Comparison of ENCODE assay signal across 13 mouse cellular contexts in the genomic region with DNA sequence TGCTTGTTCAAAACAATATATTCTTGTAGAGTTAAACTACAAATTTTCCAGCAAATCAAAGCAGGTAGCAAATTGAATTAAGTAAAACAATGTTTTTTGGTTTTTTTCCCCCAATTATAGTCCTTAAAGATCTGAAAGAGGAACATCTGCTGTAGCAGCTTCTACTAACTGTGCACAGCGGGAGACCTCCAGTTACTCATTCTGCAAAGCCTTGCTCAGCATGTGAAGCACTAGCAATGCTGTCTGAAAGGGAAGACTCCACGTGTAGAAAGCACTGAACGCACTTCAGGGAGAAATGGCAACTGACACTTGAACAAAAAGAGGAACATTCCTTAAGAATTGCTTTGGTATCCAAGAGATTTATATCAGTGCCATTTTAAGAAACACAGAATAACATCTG.
DNase-seq lines count a peak whose midpoint lies in the region; ATAC-seq and TF ChIP-seq lines count a peak whose summit lies in the region.
"Had no signal": no experiment of that assay in that cellular context is flagged by ENCODE, and none has a peak within 500 bp of the region (broad histone marks: within the 10 kb centered on the region; RNA-seq: fewer than 3 reads in every experiment).

No protein-coding gene starts in this region.

- H3K9ac ChIP-seq in hindbrain, embryonic 11.5 days (ENCODE audit: low read depth, low read length): no peak overlapping the region
- no peak overlapping the region for H3K9ac ChIP-seq in midbrain, embryonic 16.5 days (ENCODE audit: low read depth, low read length)
- H3K9ac ChIP-seq: heart, embryonic 15.5 days; limb, embryonic 12.5 days; lung, embryonic 15.5 days had no signal

- no peaks in the 10 kb centered on the region for H3K36me3 ChIP-seq in hindbrain, embryonic 11.5 days (ENCODE audit: control insufficient read depth, insufficient read depth, low read length)
- no peaks in the 10 kb centered on the region for H3K36me3 ChIP-seq in midbrain, embryonic 16.5 days (ENCODE audit: control insufficient read depth, insufficient read depth, low read length)
- no peaks in the 10 kb centered on the region for H3K36me3 ChIP-seq in limb, embryonic 10.5 days
- H3K36me3 ChIP-seq: heart, embryonic 15.5 days; limb, embryonic 12.5 days; lung, embryonic 15.5 days had no signal

- H3K4me2 ChIP-seq in hindbrain, embryonic 11.5 days (replicated peaks; ENCODE audit: low read depth, low read length): no peak overlapping the region
- H3K4me2 ChIP-seq in midbrain, embryonic 16.5 days (ENCODE audit: low read length): no peak overlapping the region
- H3K4me2 ChIP-seq: heart, embryonic 15.5 days; limb, embryonic 12.5 days; lung, embryonic 15.5 days had no signal

- H3K4me1 ChIP-seq in hindbrain, embryonic 11.5 days (replicated peaks; ENCODE audit: control insufficient read depth, insufficient read depth, low read length): no peaks in the 10 kb centered on the region
- H3K4me1 ChIP-seq in midbrain, embryonic 16.5 days (ENCODE audit: control insufficient read depth, insufficient read depth, low read length): no peaks in the 10 kb centered on the region
- H3K4me1 ChIP-seq in limb, embryonic 10.5 days: no peaks in the 10 kb centered on the region
- H3K4me1 ChIP-seq: heart, embryonic 15.5 days; limb, embryonic 12.5 days; lung, embryonic 15.5 days had no signal

- WGBS in hindbrain, embryonic 11.5 days: 2% methylated on average over 3 of the region's 3 CpGs
- 3% methylated on average over 3 of the region's 3 CpGs for WGBS in midbrain, embryonic 16.5 days
- WGBS in limb, embryonic 10.5 days: 19% methylated on average over 3 of the region's 3 CpGs

- H3K9me3 ChIP-seq in hindbrain, embryonic 11.5 days (ENCODE audit: control insufficient read depth, low read length): no peaks in the 10 kb centered on the region
- H3K9me3 ChIP-seq in midbrain, embryonic 16.5 days (replicated peaks; ENCODE audit: control insufficient read depth, low read length, poor library complexity, severe bottlenecking): no peaks in the 10 kb centered on the region
- no peaks in the 10 kb centered on the region for H3K9me3 ChIP-seq in limb, embryonic 10.5 days (replicated peaks)
- H3K9me3 ChIP-seq: heart, embryonic 15.5 days; limb, embryonic 12.5 days; lung, embryonic 15.5 days had no signal

- TF ChIP-seq CTCF in brain, embryonic 14.5 days (IDR thresholded peaks at IDR 0.05; ENCODE audit: borderline replicate concordance, extremely low read depth, insufficient read depth, insufficient read length): no peak

- peak; percentile 79 for ATAC-seq in hindbrain, embryonic 11.5 days (ENCODE audit: low FRiP score)
- peak; percentile 71; the same call in 1 of the 2 replicates for ATAC-seq in midbrain, embryonic 16.5 days

- no peak overlapping the region for H3K27ac ChIP-seq in hindbrain, embryonic 11.5 days (ENCODE audit: low read depth, low read length)
- no peak overlapping the region for H3K27ac ChIP-seq in midbrain, embryonic 16.5 days (ENCODE audit: low read length)
- H3K27ac ChIP-seq in limb, embryonic 10.5 days: no peak overlapping the region
- H3K27ac ChIP-seq: heart, embryonic 15.5 days; limb, embryonic 12.5 days; lung, embryonic 15.5 days had no signal

- DNase-seq in Muller cell, postnatal 12 days (ENCODE audit: inconsistent ontology term): peak; percentile 63
- DNase-seq in brain, embryonic 14.5 days (ENCODE audit: low read depth): peak; percentile 80
- DNase-seq in hindbrain, embryonic 11.5 days (ENCODE audit: low spot score): peak; percentile 37
- no peak for DNase-seq in limb, embryonic 10.5 days (ENCODE audit: low spot score)
- no peak for DNase-seq in right cerebral cortex, adult 18-20 months
- no peak for DNase-seq in layer of hippocampus, adult 9-11 months
- DNase-seq: cerebellum, adult 11-12 months; gastrocnemius, postnatal 10 days; kidney, adult 11 months had no signal

- no peak for TF ChIP-seq POLR2A in brain, embryonic 14.5 days (IDR thresholded peaks at IDR 0.05; ENCODE audit: borderline replicate concordance, extremely low read depth, insufficient read depth, insufficient read length, poor library complexity, severe bottlenecking)

- no peak overlapping the region for H3K4me3 ChIP-seq in hindbrain, embryonic 11.5 days (ENCODE audit: low read depth, low read length)
- H3K4me3 ChIP-seq in midbrain, embryonic 16.5 days (ENCODE audit: low read depth, low read length): no peak overlapping the region
- no peak overlapping the region for H3K4me3 ChIP-seq in limb, embryonic 10.5 days
- H3K4me3 ChIP-seq: heart, embryonic 15.5 days; limb, embryonic 12.5 days; lung, embryonic 15.5 days had no signal

- no peaks in the 10 kb centered on the region for H3K27me3 ChIP-seq in hindbrain, embryonic 11.5 days (ENCODE audit: control insufficient read depth, insufficient read depth, low read length)
- no peaks in the 10 kb centered on the region for H3K27me3 ChIP-seq in midbrain, embryonic 16.5 days (ENCODE audit: control insufficient read depth, insufficient read depth, low read depth, low read length)
- no peaks in the 10 kb centered on the region for H3K27me3 ChIP-seq in limb, embryonic 10.5 days (ENCODE audit: low read depth, poor library complexity, severe bottlenecking)
- H3K27me3 ChIP-seq: heart, embryonic 15.5 days; limb, embryonic 12.5 days; lung, embryonic 15.5 days had no signal

Comparison
In these comparisons a context has a peak if more than half of its experiments do, and no peak if none do; other contexts are left out.
1. DNase-seq: peak in Muller cell, postnatal 12 days (single experiment), brain, embryonic 14.5 days (single experiment) and hindbrain, embryonic 11.5 days (single experiment); none in limb, embryonic 10.5 days (single experiment), right cerebral cortex, adult 18-20 months (single experiment) and layer of hippocampus, adult 9-11 months (single experiment).